Mouse (Mus musculus): Measurements from ENCODE around the gene Setd1b.
"Not testable (repeated sequence)": the region's sequence is repeated elsewhere in the genome, so short reads cannot be mapped to it uniquely, and the experiment has no call there.

The Setd1b gene

GRCm38 (mm10) chr5:123162942-123163341 is 20.9 kb downstream of the Setd1b start:
- no peak for DNase-seq (ENCODE audit: low spot score)

- DNase-seq (ENCODE audit: low spot score) = no peak
These were observed 24.4 kb downstream of the Setd1b start for GRCm38 (mm10) chr5:123166437-123166836.

- DNase-seq (ENCODE audit: low spot score) = no peak
These were observed 25.6 kb downstream of the Setd1b start for GRCm38 (mm10) chr5:123167591-123167990.

GRCm38 (mm10) chr5:123169284-123169683 is 27.3 kb downstream of the Setd1b start, which contains the start of gene Psmd9:
Gene Psmd9 (plus strand): TSS chr5:123169413.
- no peak for DNase-seq (ENCODE audit: low spot score)

GRCm38 (mm10) chr5:123170365-123170764 is 28.4 kb downstream of the Setd1b start:
- DNase-seq (ENCODE audit: low spot score) = no peak

GRCm38 (mm10) chr5:123171646-123172350 is 29.8 kb downstream of the Setd1b start:
- peak; percentile 90 for DNase-seq (ENCODE audit: low spot score)

GRCm38 (mm10) chr5:123178792-123179191 is 36.8 kb downstream of the Setd1b start:
- DNase-seq (ENCODE audit: low spot score) = no peak

- DNase-seq (ENCODE audit: low spot score) = no peak
These were observed 38.4 kb downstream of the Setd1b start for GRCm38 (mm10) chr5:123180390-123180789.

GRCm38 (mm10) chr5:123181536-123181935 is 39.5 kb downstream of the Setd1b start:
- DNase-seq (ENCODE audit: low spot score) = no peak

GRCm38 (mm10) chr5:123182651-123183050 is 40.7 kb downstream of the Setd1b start, which contains the start of gene Hpd:
Gene Hpd (minus strand): TSS chr5:123182727.
- no peak for DNase-seq (ENCODE audit: low spot score)

- DNase-seq (ENCODE audit: low spot score) = no peak
These were observed 44.0 kb downstream of the Setd1b start for GRCm38 (mm10) chr5:123185966-123186365.

- no peak for DNase-seq (ENCODE audit: low spot score)
These were observed 45.3 kb downstream of the Setd1b start for GRCm38 (mm10) chr5:123187306-123187705.

GRCm38 (mm10) chr5:123190912-123191311 is 48.9 kb downstream of the Setd1b start:
- DNase-seq (ENCODE audit: low spot score) = no peak

GRCm38 (mm10) chr5:123191427-123191826 is 49.4 kb downstream of the Setd1b start:
- DNase-seq (ENCODE audit: low spot score) = no peak

GRCm38 (mm10) chr5:123192606-123193150 is 50.7 kb downstream of the Setd1b start:
- DNase-seq (ENCODE audit: low spot score) = no peak

GRCm38 (mm10) chr5:123193436-123193835 is 51.4 kb downstream of the Setd1b start:
- no peak for DNase-seq (ENCODE audit: low spot score)

GRCm38 (mm10) chr5:123194856-123195255 is 52.9 kb downstream of the Setd1b start:
- DNase-seq (ENCODE audit: low spot score) = no peak

- no peak for DNase-seq (ENCODE audit: low spot score)
These were observed 53.6 kb downstream of the Setd1b start for GRCm38 (mm10) chr5:123195500-123196000.

GRCm38 (mm10) chr5:123196746-123197145 is 54.8 kb downstream of the Setd1b start:
- DNase-seq (ENCODE audit: low spot score) = no peak

- DNase-seq (ENCODE audit: low spot score) = no peak
These were observed 56.5 kb downstream of the Setd1b start for GRCm38 (mm10) chr5:123198523-123198922.

- not testable (repeated sequence) for DNase-seq (ENCODE audit: low spot score)
These were observed 59.0 kb downstream of the Setd1b start for GRCm38 (mm10) chr5:123200816-123201522.

- no peak for DNase-seq (ENCODE audit: low spot score)
These were observed 59.5 kb downstream of the Setd1b start for GRCm38 (mm10) chr5:123201523-123201892.

GRCm38 (mm10) chr5:123201987-123202386 is 60.0 kb downstream of the Setd1b start:
- no peak for DNase-seq (ENCODE audit: low spot score)

Data from ovary, postnatal 10 days (tissue).